Mouse (Mus musculus) ES-E14 (cell line): ENCODE measurements around the gene Gm5294.

Source experiments
- CHD2 ChIP-seq: IDR thresholded peaks from 2 replicates; pipeline ENCODE4 v1.6.1; 2014; ENCODE audit warnings: mild to moderate bottlenecking, low read depth, low read length, inconsistent platforms
- HCFC1 ChIP-seq: IDR thresholded peaks from 2 replicates; pipeline ENCODE4 v1.6.1; 2012; ENCODE audit warnings: low read length, inconsistent platforms, borderline replicate concordance; ENCODE audit not compliant: insufficient read depth
- MAFK ChIP-seq: IDR thresholded peaks from 2 replicates; pipeline ENCODE4 v1.6.1; 2014; ENCODE audit warnings: mild to moderate bottlenecking, low read depth, low read length, inconsistent platforms; ENCODE audit not compliant: insufficient read depth
- ZC3H11A ChIP-seq: IDR thresholded peaks from 2 replicates; pipeline ENCODE4 v1.6.1; 2012; ENCODE audit warnings: low read depth, mild to moderate bottlenecking, inconsistent platforms, low read length, borderline replicate concordance
- ZNF384 ChIP-seq: IDR thresholded peaks from 2 replicates; pipeline ENCODE4 v1.6.1; 2012; ENCODE audit warnings: low read depth, low read length, inconsistent platforms

- TF ChIP-seq HCFC1 (no peak), MAFK (no peak), ZC3H11A (no peak), ZNF384 (no peak), CHD2 (no peak)
These were observed 28.9 kb upstream of the Gm5294 start for GRCm38 (mm10) chr5:138790954-138791480.
